Mouse (Mus musculus) midbrain, embryonic 16.5 days (tissue): ENCODE data around the gene Arhgef3. TPM values are rescaled to one million over a fixed set of nuclear protein-coding genes. Genes with fewer than 3 reads are reported as not detected.

Experiments used
- ATAC-seq: fragments of 200-750 bp; cut with Nextera tagmentation; 2 replicates; pipeline ENCODE4 v1.8.0; 2017; ENCODE audit warnings: moderate TSS enrichment
- H3K27ac ChIP-seq: fragments of 300-500 bp; sonication (generic); 2 replicates; pipeline ENCODE4 v1.5.1; 2014; ENCODE audit warnings: mild to moderate bottlenecking, low read length, mixed read lengths
- H3K27me3 ChIP-seq: fragments of 300-500 bp; sonication (generic); 2 replicates; pipeline ENCODE4 v1.6.1; 2014; ENCODE audit warnings: low read depth, low read length, mixed read lengths; ENCODE audit not compliant: control insufficient read depth, insufficient read depth
- H3K36me3 ChIP-seq: fragments of 300-500 bp; sonication (generic); 2 replicates; pipeline ENCODE4 v1.6.1; 2014; ENCODE audit warnings: mild to moderate bottlenecking, low read length, moderate library complexity, mixed read lengths; ENCODE audit not compliant: control insufficient read depth, insufficient read depth
- H3K4me1 ChIP-seq: fragments of 300-500 bp; sonication (generic); 2 replicates; pipeline ENCODE4 v1.6.1; 2014; ENCODE audit warnings: mild to moderate bottlenecking, low read length, mixed read lengths; ENCODE audit not compliant: control insufficient read depth, insufficient read depth
- H3K4me2 ChIP-seq: fragments of 300-500 bp; sonication (generic); 2 replicates; pipeline ENCODE4 v1.6.1; 2014; ENCODE audit warnings: mild to moderate bottlenecking, low read length, mixed read lengths
- H3K4me3 ChIP-seq: fragments of 300-500 bp; sonication (generic); 2 replicates; pipeline ENCODE4 v1.5.1; 2014; ENCODE audit warnings: low read depth, mild to moderate bottlenecking, low read length, moderate library complexity, mixed read lengths
- H3K9ac ChIP-seq: fragments of 300-500 bp; sonication (generic); 2 replicates; pipeline ENCODE4 v1.6.1; 2014; ENCODE audit warnings: low read depth, low read length, mixed read lengths
- H3K9me3 ChIP-seq: fragments of 300-500 bp; sonication (generic); replicated peaks from 2 replicates; pipeline ENCODE4 v1.6.1; 2014; ENCODE audit warnings: mild to moderate bottlenecking, low read length, mixed read lengths; ENCODE audit not compliant: control insufficient read depth, poor library complexity, severe bottlenecking
- WGBS: fragments of 180-500 bp; shearing (Covaris S2); extraction: QIAGEN DNeasy Blood & Tissue Kit; methylation state at CpG from one replicate; pipeline ENCODE4 v1.1.7; 2014; 5-methylcytosine and 5-hydroxymethylcytosine counted together
- polyA plus RNA-seq: library from polyadenylated mRNA; unstranded; fragments of >200 nt; fragmentation: Nextera tagmentation; extraction: Ambion mirVana; gene quantifications from 2 replicates; pipeline ENCODE4 v1.2.1, GENCODE M21; 2015

Arhgef3 gene
- polyA plus RNA-seq, 1 experiment from 2014 or later, result 10.8 TPM

DNA sequence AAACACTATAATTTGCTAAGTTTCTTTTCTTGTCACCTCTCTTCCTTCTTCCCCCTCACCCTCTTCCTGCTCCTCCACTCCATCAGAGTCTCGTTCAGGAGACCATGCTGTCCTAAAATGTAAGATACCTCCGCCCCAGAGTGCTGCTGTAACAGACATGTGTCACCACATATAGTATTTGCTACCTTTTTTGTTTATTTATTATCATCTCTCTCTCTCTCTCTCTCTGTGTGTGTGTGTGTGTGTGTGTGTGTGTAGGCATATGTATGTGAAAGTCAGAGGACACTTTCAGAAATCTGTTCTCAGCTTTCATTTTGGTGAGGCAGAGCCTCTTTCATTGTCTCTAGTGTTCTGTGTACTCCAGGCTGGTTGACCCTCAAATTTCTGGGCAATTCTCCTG lies 119.0 kb downstream of the Arhgef3 start:
- 89% methylated on average over 2 of the region's 2 CpGs for WGBS
- no peak for ATAC-seq

DNA sequence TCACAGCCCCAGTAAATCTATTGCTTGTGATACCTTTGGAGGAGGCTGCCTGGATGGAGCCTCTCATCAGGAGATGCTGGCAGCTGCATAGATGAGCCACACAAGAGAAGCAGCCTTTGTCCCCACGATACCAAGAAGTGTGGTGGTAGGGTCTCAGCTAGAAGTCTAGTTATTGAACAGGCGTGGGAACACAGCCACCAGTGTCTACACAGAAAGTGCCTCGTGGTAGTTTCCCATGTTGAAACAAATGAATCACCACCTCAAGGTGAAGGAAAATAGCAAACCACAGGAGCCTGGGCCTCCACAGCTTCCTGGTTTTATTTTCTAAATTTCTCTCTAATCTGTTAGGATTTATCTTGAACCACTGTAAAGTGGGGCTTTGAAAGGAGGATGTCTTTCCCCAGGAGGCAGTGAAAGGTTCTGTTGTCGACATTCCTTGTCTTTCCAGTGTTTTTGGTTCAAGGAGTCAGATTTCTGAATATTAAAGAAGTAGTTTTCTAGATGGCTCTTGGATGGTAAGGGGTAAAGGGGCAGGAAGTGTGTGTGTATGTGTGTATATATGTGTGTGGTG lies 119.7 kb downstream of the Arhgef3 start:
- no peaks in the 10 kb centered on the region for H3K36me3 ChIP-seq
- no peak overlapping the region for H3K27ac ChIP-seq
- H3K4me2 ChIP-seq, result no peak overlapping the region
- H3K9ac ChIP-seq, result no peak overlapping the region
- no peak overlapping the region for H3K4me3 ChIP-seq
- no peak for ATAC-seq
- 68% methylated on average over 4 of the region's 4 CpGs for WGBS
- H3K9me3 ChIP-seq, result no peaks in the 10 kb centered on the region
- peaks cover 3% of the 10 kb centered on the region for H3K4me1 ChIP-seq
- no peaks in the 10 kb centered on the region for H3K27me3 ChIP-seq

More for the DNA sequence above, 119.0 kb downstream of the Arhgef3 start:
- Histone ChIP-seq H3K27me3 (no peaks in the 10 kb centered on the region), H3K4me2 (no peak overlapping the region), H3K4me3 (no peak overlapping the region), H3K4me1 (peaks cover 3% of the 10 kb centered on the region), H3K9me3 (no peaks in the 10 kb centered on the region), H3K36me3 (no peaks in the 10 kb centered on the region), H3K9ac (no peak overlapping the region), H3K27ac (no peak overlapping the region)

DNA sequence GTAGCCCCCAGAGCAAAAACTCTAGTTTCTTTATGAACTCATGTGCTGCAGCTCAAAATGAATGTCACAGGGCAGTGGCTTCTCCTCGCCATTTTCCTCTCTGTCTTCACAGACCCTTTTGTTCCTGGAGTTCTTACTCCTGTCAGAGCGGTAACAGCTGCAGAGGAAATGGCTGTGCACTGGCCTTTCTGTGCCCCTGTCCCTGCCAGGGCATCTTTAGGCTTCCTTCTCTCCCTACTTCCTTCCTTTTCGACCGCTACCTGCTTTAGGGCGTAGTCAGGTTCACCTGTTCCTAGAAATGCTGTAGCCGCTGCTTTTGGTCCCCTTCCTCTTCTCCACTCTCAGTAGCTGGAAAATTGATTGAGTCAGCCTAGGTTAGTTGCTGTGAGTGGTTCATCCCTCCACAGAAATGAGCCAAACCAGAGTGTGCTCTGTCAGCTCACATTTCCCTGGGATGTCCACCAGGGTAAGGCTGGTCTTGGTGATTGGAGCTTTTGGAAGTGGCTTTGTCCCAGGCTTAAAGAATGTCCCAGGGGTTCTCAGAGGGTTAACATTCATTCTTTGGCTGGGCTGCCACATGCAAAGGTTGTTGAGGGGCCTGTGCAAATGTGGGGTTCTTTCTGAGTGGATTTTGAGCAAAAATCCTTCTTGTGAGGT lies 121.3 kb downstream of the Arhgef3 start:
- no peak for ATAC-seq
- no peak overlapping the region for H3K4me3 ChIP-seq
- no peaks in the 10 kb centered on the region for H3K9me3 ChIP-seq
- H3K9ac ChIP-seq, result no peak overlapping the region
- no peaks in the 10 kb centered on the region for H3K27me3 ChIP-seq
- H3K4me1 ChIP-seq, result no peaks in the 10 kb centered on the region
- 79% methylated on average over 6 of the region's 6 CpGs for WGBS
- H3K4me2 ChIP-seq, result no peak overlapping the region
- no peak overlapping the region for H3K27ac ChIP-seq
- H3K36me3 ChIP-seq, result no peaks in the 10 kb centered on the region

DNA sequence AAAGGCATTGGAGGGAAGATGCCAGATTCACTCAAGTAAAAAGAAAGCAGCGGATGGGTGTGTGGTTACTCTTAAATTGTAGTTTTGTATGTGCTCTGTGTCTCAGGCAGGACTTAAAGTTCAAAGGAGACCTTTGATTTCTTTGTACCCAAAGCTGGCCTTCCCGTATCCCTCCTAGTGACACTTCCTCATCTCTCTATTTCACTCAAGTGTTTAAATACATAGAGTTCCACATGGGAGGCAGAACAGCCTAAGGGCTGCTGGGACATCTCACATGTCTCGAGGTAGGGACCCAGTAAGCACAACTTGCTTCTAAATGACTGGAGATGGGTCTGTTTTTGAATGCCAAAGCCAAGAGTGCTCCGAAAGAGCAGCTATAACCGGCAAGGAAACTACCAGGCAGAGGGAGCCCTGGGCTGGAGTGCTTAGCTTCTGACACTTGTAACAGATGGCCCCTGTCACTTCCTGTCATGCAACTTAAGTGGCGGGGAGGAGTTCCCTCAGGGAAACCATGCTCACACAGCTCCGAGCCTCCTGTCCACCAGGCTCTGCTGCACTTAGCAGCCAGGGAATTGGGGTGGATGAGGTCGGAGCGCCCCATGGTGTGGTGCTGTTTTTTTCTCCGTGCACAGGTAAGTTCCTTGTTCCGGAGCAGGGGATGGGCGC lies 123.0 kb downstream of the Arhgef3 start:
- Histone ChIP-seq H3K4me3 (no peak overlapping the region), H3K9me3 (no peaks in the 10 kb centered on the region), H3K4me2 (no peak overlapping the region), H3K4me1 (no peaks in the 10 kb centered on the region), H3K9ac (no peak overlapping the region), H3K27me3 (no peaks in the 10 kb centered on the region), H3K36me3 (no peaks in the 10 kb centered on the region), H3K27ac (no peak overlapping the region)
- ATAC-seq, result no peak
- 66% methylated on average over 12 of the region's 12 CpGs for WGBS

DNA sequence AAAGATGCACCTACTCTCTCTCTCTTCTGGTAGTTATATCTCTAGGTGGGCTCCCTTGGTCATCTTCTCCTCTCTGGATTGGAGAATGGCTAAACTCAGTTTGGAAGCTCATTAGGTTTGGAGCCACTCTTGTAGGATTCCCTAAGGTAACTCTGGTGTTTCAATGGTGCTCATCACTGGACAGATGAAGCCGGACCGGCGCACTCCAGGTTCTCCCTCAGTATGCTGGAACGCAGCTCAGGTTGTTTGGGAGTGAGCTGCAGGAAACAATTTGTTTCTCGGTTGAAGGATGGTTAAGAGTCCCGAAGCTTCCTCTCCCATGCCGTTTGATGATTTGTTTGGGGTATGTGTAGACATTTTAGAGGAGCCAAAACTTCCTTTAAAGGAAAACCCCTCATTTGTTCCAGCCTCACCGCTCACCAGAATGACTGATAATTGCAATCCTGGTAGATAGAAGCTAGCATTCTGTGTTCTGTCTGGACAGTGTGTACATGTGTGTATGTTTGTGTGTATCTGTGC lies 124.0 kb downstream of the Arhgef3 start:
- no peak overlapping the region for H3K27ac ChIP-seq
- no peak overlapping the region for H3K4me2 ChIP-seq
- WGBS, result 89% methylated on average over 8 of the region's 8 CpGs
- no peak overlapping the region for H3K9ac ChIP-seq
- no peaks in the 10 kb centered on the region for H3K9me3 ChIP-seq
- no peaks in the 10 kb centered on the region for H3K27me3 ChIP-seq
- no peaks in the 10 kb centered on the region for H3K4me1 ChIP-seq
- no peak overlapping the region for H3K4me3 ChIP-seq
- ATAC-seq, result no peak
- no peaks in the 10 kb centered on the region for H3K36me3 ChIP-seq

DNA sequence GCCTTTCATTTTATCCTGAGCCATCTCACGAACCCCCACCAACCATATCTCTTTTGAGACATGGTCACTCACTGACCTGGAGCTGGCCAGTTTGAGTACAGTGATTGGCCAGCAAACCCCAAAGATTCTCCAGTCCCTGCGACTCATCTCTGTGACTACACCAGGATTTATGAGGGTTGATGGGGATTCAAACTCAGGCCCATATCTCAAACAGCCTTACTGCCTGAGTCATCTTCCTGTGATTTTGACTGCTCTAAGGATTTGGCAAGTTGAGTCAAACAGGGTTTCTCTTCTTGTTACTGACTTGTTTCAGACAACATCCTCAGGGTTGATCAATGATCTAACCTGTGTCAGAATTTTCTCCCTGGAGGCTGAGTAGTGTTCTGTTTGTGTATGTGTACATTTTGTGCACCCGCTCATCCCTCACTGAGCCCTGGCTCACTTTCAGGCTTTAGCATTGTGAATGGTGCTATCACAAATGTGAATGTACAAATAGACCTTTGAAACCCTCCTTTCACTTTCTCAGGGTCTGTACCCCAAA lies 124.9 kb downstream of the Arhgef3 start:
- no peak overlapping the region for H3K9ac ChIP-seq
- H3K9me3 ChIP-seq, result no peaks in the 10 kb centered on the region
- no peak overlapping the region for H3K4me3 ChIP-seq
- 90% methylated on average over 3 of the region's 3 CpGs for WGBS
- H3K27ac ChIP-seq, result no peak overlapping the region
- no peak overlapping the region for H3K4me2 ChIP-seq
- no peaks in the 10 kb centered on the region for H3K36me3 ChIP-seq
- no peaks in the 10 kb centered on the region for H3K4me1 ChIP-seq
- no peak for ATAC-seq
- no peaks in the 10 kb centered on the region for H3K27me3 ChIP-seq

DNA sequence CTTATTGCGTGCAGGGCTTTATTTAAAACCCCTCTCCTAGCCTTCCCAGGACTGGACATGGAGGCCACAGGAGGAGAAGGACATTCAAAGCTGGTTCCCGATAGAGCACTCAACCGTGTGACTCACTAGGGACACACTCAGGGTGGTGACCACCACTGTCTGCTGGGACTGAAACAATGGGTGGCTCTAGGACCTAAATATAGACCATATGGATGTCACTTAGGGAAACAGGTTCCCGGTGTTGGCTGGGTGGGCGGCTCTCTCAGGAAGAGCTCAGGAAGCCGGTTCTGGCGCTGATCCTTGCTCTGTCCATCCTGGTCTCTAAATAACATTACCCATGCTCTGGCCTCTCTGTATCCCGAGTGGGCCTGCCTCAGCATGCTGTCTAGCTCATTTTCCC lies 127.6 kb downstream of the Arhgef3 start:
- ATAC-seq, result no peak
- no peaks in the 10 kb centered on the region for H3K36me3 ChIP-seq
- H3K27ac ChIP-seq, result no peak overlapping the region
- H3K9me3 ChIP-seq, result no peaks in the 10 kb centered on the region
- WGBS, result 92% methylated on average over 8 of the region's 8 CpGs
- H3K27me3 ChIP-seq, result no peaks in the 10 kb centered on the region
- H3K4me1 ChIP-seq, result no peaks in the 10 kb centered on the region
- H3K9ac ChIP-seq, result no peak overlapping the region
- H3K4me3 ChIP-seq, result no peak overlapping the region
- no peak overlapping the region for H3K4me2 ChIP-seq

DNA sequence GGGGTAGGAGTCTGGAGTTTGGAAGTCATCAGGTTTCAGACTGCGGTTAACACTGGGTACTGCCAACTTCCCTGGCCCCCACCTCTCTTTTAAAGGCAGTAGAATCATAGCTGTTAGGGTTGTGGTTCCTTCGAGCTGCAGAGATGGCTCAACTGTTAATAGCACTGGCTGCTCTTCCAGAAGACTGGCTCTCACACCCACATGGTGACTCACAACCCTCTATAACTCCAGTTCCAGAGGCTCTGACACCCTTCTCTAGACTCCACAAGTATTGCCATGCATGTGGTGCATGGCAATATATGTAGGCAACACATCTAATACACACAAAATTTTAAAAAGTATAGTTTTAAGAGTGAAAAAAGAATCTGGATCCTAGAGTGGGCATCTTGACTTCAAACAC lies 128.1 kb downstream of the Arhgef3 start:
- WGBS, result 90% methylated on average over 2 of the region's 2 CpGs
- ATAC-seq, result no peak
- H3K27me3 ChIP-seq, result no peaks in the 10 kb centered on the region

DNA sequence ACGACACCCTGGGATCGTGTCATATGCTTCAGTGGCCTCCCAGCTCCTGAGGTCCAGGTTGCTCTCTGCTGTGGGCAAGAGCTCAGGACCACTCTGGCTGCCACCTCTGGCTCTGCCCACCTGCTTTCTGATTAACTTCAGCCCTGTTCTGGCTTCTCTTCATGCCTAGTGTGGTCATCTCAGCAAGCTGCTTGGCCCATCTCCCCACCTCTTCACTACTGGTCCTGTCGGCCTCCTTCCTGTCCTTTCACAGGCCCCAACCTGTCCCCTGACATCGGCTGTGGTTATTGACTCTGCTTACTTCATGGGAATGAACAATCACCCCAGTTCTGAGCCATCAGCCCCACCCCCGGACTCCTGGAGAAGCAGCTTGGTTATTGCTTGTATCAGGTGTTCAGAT lies 128.9 kb downstream of the Arhgef3 start:
- H3K4me2 ChIP-seq, result no peak overlapping the region
- H3K36me3 ChIP-seq, result no peaks in the 10 kb centered on the region
- no peak overlapping the region for H3K4me3 ChIP-seq
- H3K27ac ChIP-seq, result no peak overlapping the region
- H3K9ac ChIP-seq, result no peak overlapping the region
- H3K9me3 ChIP-seq, result no peaks in the 10 kb centered on the region
- H3K27me3 ChIP-seq, result no peaks in the 10 kb centered on the region
- 81% methylated on average over 5 of the region's 5 CpGs for WGBS
- ATAC-seq, result no peak
- no peaks in the 10 kb centered on the region for H3K4me1 ChIP-seq

More for the DNA sequence above, 128.1 kb downstream of the Arhgef3 start:
- Histone ChIP-seq H3K4me3 (no peak overlapping the region), H3K27ac (no peak overlapping the region), H3K4me2 (no peak overlapping the region), H3K9ac (no peak overlapping the region), H3K36me3 (no peaks in the 10 kb centered on the region), H3K4me1 (no peaks in the 10 kb centered on the region), H3K9me3 (no peaks in the 10 kb centered on the region)
